39 mouse cellular contexts compared by ENCODE assay signal in genomic region chr4:134302084-134302483, GRCm38 (mm10). TPM values are rescaled to one million over a fixed set of nuclear protein-coding genes. Genes with fewer than 3 reads are reported as not detected.
DNase-seq lines count a peak whose midpoint lies in the region; ATAC-seq and TF ChIP-seq lines count a peak whose summit lies in the region.
"Had no signal": no experiment of that assay in that cellular context is flagged by ENCODE, and none has a peak within 500 bp of the region (broad histone marks: within the 10 kb centered on the region; RNA-seq: fewer than 3 reads in every experiment).

No protein-coding gene starts in this region.

- H3K4me1 ChIP-seq in heart, embryonic 12.5 days (replicated peaks) = peaks cover 45% of the 10 kb centered on the region
- peaks cover 8% of the 10 kb centered on the region for H3K4me1 ChIP-seq in heart, postnatal 0 days (ENCODE audit: control insufficient read depth, insufficient read depth)

- peak; percentile 63 for DNase-seq in gastrocnemius, adult 18-20 months (ENCODE audit: low spot score)
- DNase-seq in gastrocnemius, postnatal 36 days = no peak
- DNase-seq in heart, postnatal 14 days = no peak
- no peak for DNase-seq in heart, postnatal 0 days (ENCODE audit: low spot score)
- DNase-seq in heart, postnatal 10 days = no peak
- DNase-seq in kidney, adult 11 months = no peak
- DNase-seq: adrenal gland, adult 2 months; cerebellum, adult 2 months; cerebellum, postnatal 14 days; kidney, adult 8-10 months; kidney, postnatal 4 days; left cerebral cortex, postnatal 4 days; liver, postnatal 0 days; lung, postnatal 36 days; right cerebral cortex, postnatal 4 days; thymus, adult 2 months; thymus, postnatal 36 days had no signal

- ATAC-seq in heart, embryonic 12.5 days (ENCODE audit: insufficient number of reproducible peaks, low FRiP score) = no peak
- no peak for ATAC-seq in heart, postnatal 0 days (ENCODE audit: insufficient read depth, low read depth)
- ATAC-seq: activated CD4-positive, CD25-positive, alpha-beta regulatory T cell, adult 4 months; CD4-positive, CD25-positive, alpha-beta regulatory T cell, adult 4 months; forebrain, embryonic 13.5 days; hindbrain, postnatal 0 days; intestine, embryonic 15.5 days; liver, embryonic 12.5 days; liver, postnatal 0 days had no signal

- H3K9ac ChIP-seq in heart, embryonic 12.5 days = no peak overlapping the region
- no peak overlapping the region for H3K9ac ChIP-seq in heart, postnatal 0 days (replicated peaks; ENCODE audit: low read depth, low read length)
- H3K9ac ChIP-seq: forebrain, embryonic 13.5 days; hindbrain, embryonic 12.5 days; intestine, embryonic 15.5 days; liver, embryonic 12.5 days; liver, postnatal 0 days; midbrain, embryonic 12.5 days; neural tube, embryonic 12.5 days had no signal

- no peak overlapping the region for H3K4me2 ChIP-seq in heart, embryonic 12.5 days
- no peak overlapping the region for H3K4me2 ChIP-seq in heart, postnatal 0 days (ENCODE audit: low read depth, low read length)
- H3K4me2 ChIP-seq: forebrain, embryonic 13.5 days; hindbrain, embryonic 12.5 days; intestine, embryonic 15.5 days; liver, embryonic 12.5 days; midbrain, embryonic 12.5 days; neural tube, embryonic 12.5 days had no signal

- intact Hi-C loops in gastrocnemius, postnatal 36 days (cut with DNase I) = no loop called here
- intact Hi-C loops in heart, postnatal 14 days (cut with DNase I) = no loop called here
- intact Hi-C loops in heart, postnatal 10 days (cut with DNase I) = no loop called here

- H3K9me3 ChIP-seq in heart, embryonic 12.5 days (replicated peaks) = no peaks in the 10 kb centered on the region
- no peaks in the 10 kb centered on the region for H3K9me3 ChIP-seq in heart, postnatal 0 days (replicated peaks; ENCODE audit: control insufficient read depth, low read length)
- H3K9me3 ChIP-seq: forebrain, embryonic 13.5 days; hindbrain, embryonic 12.5 days; intestine, embryonic 15.5 days; liver, embryonic 12.5 days; megakaryocyte, embryonic 14.5 days; midbrain, embryonic 12.5 days; neural tube, embryonic 12.5 days had no signal

- TF ChIP-seq CTCF in heart, postnatal 0 days (IDR thresholded peaks at IDR 0.05; ENCODE audit: low read depth) = no peak

- H3K4me3 ChIP-seq in heart, embryonic 12.5 days = no peak overlapping the region
- H3K4me3 ChIP-seq in heart, postnatal 0 days (ENCODE audit: low read depth, low read length) = no peak overlapping the region
- H3K4me3 ChIP-seq: forebrain, embryonic 13.5 days; hindbrain, embryonic 12.5 days; intestine, embryonic 15.5 days; liver, embryonic 12.5 days; megakaryocyte, embryonic 14.5 days; midbrain, embryonic 12.5 days; myocyte; neural tube, embryonic 12.5 days had no signal

- H3K27me3 ChIP-seq in heart, embryonic 12.5 days (replicated peaks) = no peaks in the 10 kb centered on the region
- H3K27me3 ChIP-seq in heart, postnatal 0 days (ENCODE audit: control insufficient read depth, insufficient read depth, low read length) = no peaks in the 10 kb centered on the region
- H3K27me3 ChIP-seq: forebrain, embryonic 13.5 days; hindbrain, embryonic 12.5 days; intestine, embryonic 15.5 days; midbrain, embryonic 12.5 days; neural tube, embryonic 12.5 days had no signal

- H3K36me3 ChIP-seq in heart, embryonic 12.5 days = no peaks in the 10 kb centered on the region
- no peaks in the 10 kb centered on the region for H3K36me3 ChIP-seq in heart, postnatal 0 days (replicated peaks; ENCODE audit: control insufficient read depth, insufficient read depth, low read length)
- H3K36me3 ChIP-seq: hindbrain, embryonic 12.5 days; intestine, embryonic 15.5 days; liver, embryonic 12.5 days; midbrain, embryonic 12.5 days; neural tube, embryonic 12.5 days had no signal

- H3K27ac ChIP-seq in heart, embryonic 12.5 days (ENCODE audit: poor library complexity, severe bottlenecking) = peak overlapping the region; percentile 63
- H3K27ac ChIP-seq in heart, postnatal 0 days (ENCODE audit: low read depth) = peak overlapping the region; percentile 66
- H3K27ac ChIP-seq: forebrain, embryonic 13.5 days; hindbrain, embryonic 12.5 days; hindbrain, postnatal 0 days; intestine, embryonic 15.5 days; kidney, postnatal 0 days; liver, embryonic 12.5 days; midbrain, embryonic 12.5 days; neural tube, embryonic 12.5 days had no signal

- no peak for TF ChIP-seq EP300 in heart, postnatal 0 days (IDR thresholded peaks at IDR 0.05; ENCODE audit: low read depth)

- WGBS in heart, embryonic 12.5 days = 61% methylated on average over 5 of the region's 5 CpGs
- 41% methylated on average over 5 of the region's 5 CpGs for WGBS in heart, postnatal 0 days

RNA-seq across cellular contexts. Expression of gene Trim63, which starts 12.8 kb away (rescaled TPM):
- total RNA-seq in gastrocnemius, adult 18-20 months (2021) = 100 to 1,000 TPM; 322 to 461 TPM
- 100 to 1,000 TPM; 241 to 268 TPM for total RNA-seq in gastrocnemius, postnatal 36 days (2021)
- polyA plus RNA-seq in heart, embryonic 12.5 days (2016; fragmentation: Nextera tagmentation; extraction: Ambion mirVana) = 90.7 and 93.9 TPM in 2 replicates
- total RNA-seq in heart, postnatal 14 days (2021) = 100 to 1,000 TPM; 193 to 217 TPM
- 168 and 170 TPM in 2 replicates for total RNA-seq in heart, postnatal 0 days (2014; rRNA removed; ENCODE audit: low replicate concordance)
- 248 and 281 TPM in 2 replicates for polyA plus RNA-seq in heart, postnatal 0 days (2015; fragmentation: Nextera tagmentation; extraction: Ambion mirVana)
- 100 to 1,000 TPM; 238 to 242 TPM for total RNA-seq in heart, postnatal 10 days (2021)
- total RNA-seq: adrenal gland, adult 2 months; layer of hippocampus, adult 8-10 months; layer of hippocampus, postnatal 25 days had no signal
- polyA plus RNA-seq: activated CD4-positive, CD25-positive, alpha-beta regulatory T cell, adult 4 months; CD4-positive, CD25-positive, alpha-beta regulatory T cell, adult 4 months; forebrain, embryonic 13.5 days had no signal

RNA-seq across cellular contexts. Expression of gene Pdik1l, which starts 14.4 kb away (rescaled TPM):
- 1 to 10 TPM; 3.9 to 5.7 TPM for total RNA-seq in gastrocnemius, adult 18-20 months (2021)
- total RNA-seq in gastrocnemius, postnatal 36 days (2021) = 1 to 10 TPM; 2.2 to 4.3 TPM
- polyA plus RNA-seq in heart, embryonic 12.5 days (2016; fragmentation: Nextera tagmentation; extraction: Ambion mirVana) = 14.9 and 18.1 TPM in 2 replicates
- total RNA-seq in heart, postnatal 14 days (2021) = 1 to 10 TPM; 6.6 to 8.6 TPM
- 6.6 and 31.0 TPM in 2 replicates for total RNA-seq in heart, postnatal 0 days (2014; rRNA removed; ENCODE audit: low replicate concordance)
- polyA plus RNA-seq in heart, postnatal 0 days (2015; fragmentation: Nextera tagmentation; extraction: Ambion mirVana) = 7.7 and 9.4 TPM in 2 replicates
- 10 to 100 TPM in 1 of 2 experiments, 1 to 10 TPM in 1; 7.5 to 10.3 TPM for total RNA-seq in heart, postnatal 10 days (2021)

RNA-seq across cellular contexts. Expression of gene Slc30a2, which starts 40.9 kb away (rescaled TPM):
- 10 to 100 TPM in 1 of 2 experiments, 1 to 10 TPM in 1; 5.4 to 12.7 TPM for total RNA-seq in gastrocnemius, adult 18-20 months (2021)
- total RNA-seq in gastrocnemius, postnatal 36 days (2021) = 10 to 100 TPM in 1 of 2 experiments, 1 to 10 TPM in 1; 3.8 to 22.3 TPM
- 0.42 and 0.44 TPM in 2 replicates for polyA plus RNA-seq in heart, embryonic 12.5 days (2016; fragmentation: Nextera tagmentation; extraction: Ambion mirVana)
- total RNA-seq in heart, postnatal 14 days (2021) = under 1 TPM; 0.68 to 0.96 TPM
- 0.38 TPM in 1 of 2 replicates, not detected in the other for total RNA-seq in heart, postnatal 0 days (2014; rRNA removed; ENCODE audit: low replicate concordance)
- 0.16 and 0.33 TPM in 2 replicates for polyA plus RNA-seq in heart, postnatal 0 days (2015; fragmentation: Nextera tagmentation; extraction: Ambion mirVana)
- under 1 TPM; 0.12 to 0.69 TPM for total RNA-seq in heart, postnatal 10 days (2021)
- total RNA-seq: hindbrain, postnatal 0 days; left cerebral cortex, postnatal 4 days; midbrain, postnatal 0 days had no signal
- polyA plus RNA-seq: forebrain, embryonic 13.5 days; hindbrain, embryonic 12.5 days; liver, embryonic 12.5 days; liver, postnatal 0 days; neural tube, embryonic 12.5 days had no signal

RNA-seq across cellular contexts. Expression of gene Grrp1, which starts 48.2 kb away (rescaled TPM):
- total RNA-seq in gastrocnemius, adult 18-20 months (2021) = 1 to 10 TPM; 2.9 to 3.1 TPM
- 1 to 10 TPM; 2.4 to 3.6 TPM for total RNA-seq in gastrocnemius, postnatal 36 days (2021)
- 4.5 TPM in 2 replicates for polyA plus RNA-seq in heart, embryonic 12.5 days (2016; fragmentation: Nextera tagmentation; extraction: Ambion mirVana)
- 10 to 100 TPM in 1 of 2 experiments, 1 to 10 TPM in 1; 8.6 to 13.8 TPM for total RNA-seq in heart, postnatal 14 days (2021)
- total RNA-seq in heart, postnatal 0 days (2014; rRNA removed; ENCODE audit: low replicate concordance) = 18.4 and 26.1 TPM in 2 replicates
- polyA plus RNA-seq in heart, postnatal 0 days (2015; fragmentation: Nextera tagmentation; extraction: Ambion mirVana) = 6.0 and 6.5 TPM in 2 replicates
- total RNA-seq in heart, postnatal 10 days (2021) = 10 to 100 TPM; 13.5 to 15.2 TPM
- polyA plus RNA-seq: activated CD4-positive, CD25-positive, alpha-beta regulatory T cell, adult 4 months; CD4-positive, CD25-positive, alpha-beta regulatory T cell, adult 4 months had no signal

RNA-seq across cellular contexts. Expression of gene Gm30191, which starts 55.3 kb away (rescaled TPM):
- total RNA-seq in gastrocnemius, adult 18-20 months (2021) = not detected
- not detected for total RNA-seq in gastrocnemius, postnatal 36 days (2021)
- not detected in 2 replicates for polyA plus RNA-seq in heart, embryonic 12.5 days (2016; fragmentation: Nextera tagmentation; extraction: Ambion mirVana)
- not detected for total RNA-seq in heart, postnatal 14 days (2021)
- not detected in 2 replicates for total RNA-seq in heart, postnatal 0 days (2014; rRNA removed; ENCODE audit: low replicate concordance)
- not detected in 2 replicates for polyA plus RNA-seq in heart, postnatal 0 days (2015; fragmentation: Nextera tagmentation; extraction: Ambion mirVana)
- total RNA-seq in heart, postnatal 10 days (2021) = not detected
- total RNA-seq: adrenal gland, adult 2 months; adrenal gland, postnatal 4 days; hindbrain, postnatal 0 days; layer of hippocampus, adult 8-10 months; layer of hippocampus, postnatal 25 days; left cerebral cortex, adult 8-10 months; left cerebral cortex, postnatal 4 days; midbrain, postnatal 0 days had no signal
- polyA plus RNA-seq: activated CD4-positive, CD25-positive, alpha-beta regulatory T cell, adult 4 months; adrenal gland, adult 2 months; CD4-positive, CD25-positive, alpha-beta regulatory T cell, adult 4 months; cortical plate, adult 2 months; forebrain, embryonic 13.5 days; gonadal fat pad, adult 2 months; intestine, embryonic 15.5 days; kidney, postnatal 0 days; limb, embryonic 14.5 days; liver, embryonic 12.5 days; liver, postnatal 0 days; lung, embryonic 16.5 days; midbrain, embryonic 12.5 days; myocyte; neural tube, embryonic 12.5 days; thymus, adult 2 months had no signal
